Mouse (Mus musculus): ENCODE measurements at regions not wholly inside any gene's neighbourhood (a gene's known extent, or its start where the extent isn't known, plus 50 kb on each side); places are given as distances from the start of the nearest gene placed in this dataset.

GRCm38 (mm10) chr2:96234613-96235012, 83.4 kb upstream of the Lrrc4c start:
- peak in 1 of 2 experiments; percentile 3 for DNase-seq

GRCm38 (mm10) chr2:96239246-96239645, 78.7 kb upstream of the Lrrc4c start:
- DNase-seq: no peak

- DNase-seq: no peak
Observed at GRCm38 (mm10) chr2:96240543-96241090, 77.4 kb upstream of the Lrrc4c start.

GRCm38 (mm10) chr2:96253661-96254060, 64.3 kb upstream of the Lrrc4c start:
- DNase-seq: no peak

- DNase-seq: peak in 1 of 2 experiments; percentile 1
Observed at GRCm38 (mm10) chr2:96256491-96256890, 61.5 kb upstream of the Lrrc4c start.
